Mouse (Mus musculus): ENCODE measurements around the gene Vgf.

GRCm38 (mm10) chr5:137072079-137072960, 46.1 kb downstream of the Vgf start, which contains the start of gene Serpine1:
- no peak for TF ChIP-seq GATA1 (IDR thresholded peaks at IDR 0.05; ENCODE audit: low read length)
- no peak for TF ChIP-seq TAL1 (IDR thresholded peaks at IDR 0.05; ENCODE audit: low read length)

Data from erythroblast, embryonic 14.5 days (primary cell).